Mouse (Mus musculus) forebrain, embryonic 16.5 days (tissue): Measurements from ENCODE around the gene Rnf223. TPM values are rescaled to one million over a fixed set of nuclear protein-coding genes. Genes with fewer than 3 reads are reported as not detected.

Experiments
- ATAC-seq: fragments of 200-750 bp; cut with Nextera tagmentation; 2 replicates; pipeline ENCODE4 v1.8.0; 2017; ENCODE audit warnings: mild to moderate bottlenecking, moderate library complexity
- H3K27ac ChIP-seq: fragments of 300-500 bp; sonication (generic); 2 replicates; pipeline ENCODE4 v1.5.1; 2014; ENCODE audit warnings: low read length, control low read depth
- H3K27me3 ChIP-seq: fragments of 300-500 bp; sonication (generic); replicated peaks from 2 replicates; pipeline ENCODE4 v1.6.1; 2014; ENCODE audit warnings: low read length; ENCODE audit not compliant: control insufficient read depth, insufficient read depth
- H3K36me3 ChIP-seq: fragments of 300-500 bp; sonication (generic); 2 replicates; pipeline ENCODE4 v1.6.1; 2014; ENCODE audit not compliant: control insufficient read depth, insufficient read depth
- H3K4me1 ChIP-seq: fragments of 300-500 bp; sonication (generic); replicated peaks from 2 replicates; pipeline ENCODE4 v1.6.1; 2014; ENCODE audit warnings: low read length; ENCODE audit not compliant: control insufficient read depth, insufficient read depth
- H3K4me2 ChIP-seq: fragments of 300-500 bp; sonication (generic); 2 replicates; pipeline ENCODE4 v1.6.1; 2014; ENCODE audit warnings: mild to moderate bottlenecking, low read length, control low read depth
- H3K4me3 ChIP-seq: fragments of 300-500 bp; sonication (generic); replicated peaks from 2 replicates; pipeline ENCODE4 v1.5.1; 2014; ENCODE audit warnings: mild to moderate bottlenecking, low read length, control low read depth
- H3K9ac ChIP-seq: fragments of 300-500 bp; sonication (generic); replicated peaks from 2 replicates; pipeline ENCODE4 v1.6.1; 2014; ENCODE audit warnings: low read depth, low read length, control low read depth
- H3K9me3 ChIP-seq: fragments of 300-500 bp; sonication (generic); 2 replicates; pipeline ENCODE4 v1.6.1; 2016; ENCODE audit warnings: low read length; ENCODE audit not compliant: control insufficient read depth
- WGBS: fragments of 180-500 bp; shearing (Covaris S2); extraction: QIAGEN DNeasy Blood & Tissue Kit; methylation state at CpG from one replicate; pipeline ENCODE4 v1.1.7; 2014; 5-methylcytosine and 5-hydroxymethylcytosine counted together
- polyA plus RNA-seq: library from polyadenylated mRNA; unstranded; fragments of >200 nt; fragmentation: Nextera tagmentation; extraction: Ambion mirVana; gene quantifications from 2 replicates; pipeline ENCODE4 v1.2.1, GENCODE M21; 2015

Rnf223 gene
- polyA plus RNA-seq: 0.42 and 0.73 TPM in 2 replicates

GRCm38 (mm10) chr4:156130436-156130835 lies at the start of gene Rnf223:
Gene Rnf223 (plus strand): TSS chr4:156130513.
- ATAC-seq: no peak
- Histone ChIP-seq H3K27ac (no peak within 1 kb of the TSS), H3K9me3 (no peaks in the 10 kb centered on the region), H3K36me3 (peaks cover 7% of the 10 kb centered on the region; the same call in 1 of the 2 replicates), H3K4me2 (no peak within 1 kb of the TSS), H3K4me1 (no peaks in the 10 kb centered on the region), H3K9ac (no peak within 1 kb of the TSS), H3K27me3 (no peaks in the 10 kb centered on the region), H3K4me3 (no peak within 1 kb of the TSS)
- 89% methylated on average over 15 of the region's 15 CpGs for WGBS

DNA sequence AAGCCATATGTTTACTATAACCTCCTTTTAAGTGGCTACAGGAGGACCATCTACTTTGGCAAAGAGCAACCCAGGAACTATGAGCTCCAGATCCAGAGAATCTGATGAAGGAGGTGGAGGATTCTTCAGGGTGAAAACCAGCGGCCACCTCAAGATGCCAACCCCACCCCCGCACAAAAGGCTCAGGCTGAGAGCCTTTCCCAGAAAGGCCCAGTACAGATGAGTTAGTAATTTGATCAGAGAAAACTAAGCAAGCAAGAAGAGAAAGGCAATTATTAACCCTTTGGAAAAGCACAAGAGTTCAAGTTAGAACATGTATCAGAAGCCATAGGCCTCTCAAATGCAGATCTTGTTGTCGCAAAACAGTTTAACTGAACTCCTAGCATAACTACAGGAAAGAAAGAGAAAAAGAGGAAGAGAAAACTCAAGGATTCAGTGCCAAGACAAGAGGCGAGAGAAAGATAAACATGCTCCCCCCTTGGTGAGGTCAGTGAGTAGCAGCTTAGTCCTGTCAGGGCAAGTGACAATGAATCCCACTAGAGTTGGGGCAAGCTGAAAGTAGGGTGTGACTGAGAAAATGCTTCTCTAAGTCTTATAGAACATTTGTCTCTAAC lies 47.6 kb upstream of the Rnf223 start:
- ATAC-seq: no peak
- peaks cover 3% of the 10 kb centered on the region for H3K27me3 ChIP-seq
- no peaks in the 10 kb centered on the region for H3K9me3 ChIP-seq
- peaks cover 4% of the 10 kb centered on the region for H3K4me1 ChIP-seq
- H3K27ac ChIP-seq: no peak overlapping the region
- no peaks in the 10 kb centered on the region for H3K36me3 ChIP-seq
- H3K4me2 ChIP-seq: no peak overlapping the region
- no peak overlapping the region for H3K9ac ChIP-seq
- H3K4me3 ChIP-seq: no peak overlapping the region
- WGBS: 66% methylated on average over 4 of the region's 4 CpGs

DNA sequence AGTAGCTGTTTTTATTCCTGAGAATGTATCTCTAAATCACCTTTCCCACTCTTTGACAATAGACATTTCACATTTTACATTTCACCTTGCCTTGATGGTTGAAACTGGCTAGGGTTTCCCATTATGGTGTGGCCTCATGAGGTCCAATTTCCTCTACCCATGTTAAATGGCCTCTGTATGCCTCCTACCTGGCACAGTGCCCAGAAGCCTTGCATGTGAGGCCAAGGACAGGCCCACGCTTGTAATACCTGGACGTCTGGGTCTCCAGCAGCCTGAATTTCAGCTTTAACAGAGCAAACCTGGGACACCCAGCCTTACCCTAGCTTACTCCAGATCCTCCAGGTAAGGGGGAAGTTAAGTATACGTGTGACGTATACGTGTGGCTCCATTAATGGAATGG lies 47.0 kb upstream of the Rnf223 start:
- Histone ChIP-seq H3K9me3 (no peaks in the 10 kb centered on the region), H3K27me3 (no peaks in the 10 kb centered on the region), H3K27ac (no peak overlapping the region), H3K36me3 (no peaks in the 10 kb centered on the region), H3K4me3 (no peak overlapping the region), H3K4me2 (no peak overlapping the region), H3K4me1 (no peaks in the 10 kb centered on the region), H3K9ac (no peak overlapping the region)
- 64% methylated on average over 5 of the region's 5 CpGs for WGBS
- ATAC-seq: no peak

DNA sequence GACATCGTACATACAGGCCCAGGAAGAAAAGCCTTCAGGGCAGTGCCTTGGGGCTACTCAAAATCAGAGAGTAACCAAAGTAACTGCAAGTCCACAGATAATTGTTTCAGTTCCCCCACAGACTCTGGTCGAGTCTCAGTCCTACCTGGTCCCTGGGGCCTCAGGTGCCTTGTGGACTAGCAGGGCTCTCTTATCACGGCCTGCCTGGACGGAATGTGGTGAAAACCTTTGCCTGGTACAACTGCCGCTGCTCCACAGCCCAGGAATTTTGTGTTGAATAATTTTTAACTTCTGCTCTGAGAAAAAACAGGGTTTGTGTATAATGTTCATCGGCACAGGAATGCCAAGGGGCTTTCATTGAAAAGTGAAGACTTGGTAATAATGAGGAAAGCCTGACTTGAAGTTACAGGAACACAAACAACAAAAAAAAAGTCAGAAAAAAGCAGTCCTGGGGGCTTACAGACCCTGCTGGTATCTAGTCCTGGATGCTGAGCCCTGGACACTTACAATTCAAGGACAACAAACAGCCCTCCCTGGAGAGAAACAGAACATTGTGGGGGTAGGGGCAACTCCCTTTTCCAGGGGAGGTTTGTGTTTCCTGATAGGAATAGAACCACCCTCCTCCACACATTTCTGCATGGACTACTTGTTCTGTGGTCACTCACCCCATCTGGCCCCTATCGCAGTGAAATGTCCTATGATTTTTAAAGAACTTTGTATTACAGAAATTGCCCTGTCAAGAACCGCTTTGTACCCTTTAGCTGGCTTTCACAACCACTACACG lies 46.0 kb upstream of the Rnf223 start:
- no peak for ATAC-seq

DNA sequence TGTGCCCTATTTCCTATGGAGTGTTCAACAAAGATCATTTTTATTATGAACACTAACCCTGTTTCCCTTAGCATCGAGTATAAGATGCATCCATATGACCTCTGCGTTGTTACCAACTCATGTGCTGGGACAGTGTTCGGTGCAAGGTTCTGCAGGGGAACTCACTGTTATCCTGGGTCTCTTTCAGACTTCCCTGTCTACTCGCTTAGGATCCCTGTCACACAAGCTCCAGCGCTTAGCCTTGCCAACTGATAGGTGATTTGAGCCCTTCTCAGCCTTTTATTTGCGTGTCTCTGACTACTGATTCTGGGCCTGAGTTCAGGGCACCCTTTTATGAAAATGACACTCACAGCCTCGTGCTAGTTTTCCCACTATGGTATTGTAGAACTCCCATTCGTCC lies 45.1 kb upstream of the Rnf223 start:
- no peaks in the 10 kb centered on the region for H3K4me1 ChIP-seq
- no peak overlapping the region for H3K9ac ChIP-seq
- no peak for ATAC-seq
- no peaks in the 10 kb centered on the region for H3K36me3 ChIP-seq
- no peaks in the 10 kb centered on the region for H3K27me3 ChIP-seq
- H3K9me3 ChIP-seq: no peaks in the 10 kb centered on the region
- no peak overlapping the region for H3K4me2 ChIP-seq
- 86% methylated on average over 8 of the region's 8 CpGs for WGBS
- H3K4me3 ChIP-seq: no peak overlapping the region
- H3K27ac ChIP-seq: no peak overlapping the region

More for the DNA sequence above, 46.0 kb upstream of the Rnf223 start:
- H3K4me2 ChIP-seq: no peak overlapping the region
- H3K27me3 ChIP-seq: no peaks in the 10 kb centered on the region
- no peaks in the 10 kb centered on the region for H3K9me3 ChIP-seq
- H3K27ac ChIP-seq: no peak overlapping the region
- no peak overlapping the region for H3K9ac ChIP-seq
- H3K4me3 ChIP-seq: no peak overlapping the region
- no peaks in the 10 kb centered on the region for H3K4me1 ChIP-seq
- 82% methylated on average over 9 of the region's 9 CpGs for WGBS
- H3K36me3 ChIP-seq: no peaks in the 10 kb centered on the region

DNA sequence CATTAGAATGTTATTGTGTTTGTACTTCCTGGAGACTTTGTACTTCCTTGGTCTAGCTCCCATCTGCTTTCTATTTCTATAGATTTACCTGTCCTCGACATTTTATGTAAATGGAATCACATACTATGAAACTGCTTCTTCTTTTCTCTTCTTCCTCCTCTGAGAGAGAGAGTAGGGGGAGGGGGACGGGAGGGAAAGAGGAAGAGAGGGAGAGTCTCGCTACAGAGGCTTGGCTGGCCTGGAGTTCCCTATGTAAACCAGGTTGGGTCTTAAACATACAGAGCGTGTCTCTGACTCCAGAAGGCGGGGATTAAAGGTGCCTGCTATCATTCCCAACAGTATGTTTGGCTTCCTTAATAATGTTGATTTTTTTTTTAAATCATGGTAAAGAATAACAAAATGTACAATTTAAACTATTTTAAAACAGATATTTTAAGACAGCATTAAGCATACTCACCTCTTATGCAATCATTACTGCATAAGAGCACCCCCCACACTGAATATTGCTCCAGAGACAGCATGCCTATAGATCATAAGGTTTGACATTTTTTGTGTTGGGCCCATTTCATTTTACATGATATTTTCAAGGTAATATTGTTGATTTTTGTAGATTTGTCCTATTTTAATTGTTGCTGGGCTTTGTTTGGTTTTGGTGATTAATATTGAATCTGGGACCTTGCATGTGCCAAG lies 42.8 kb upstream of the Rnf223 start:
- no peak overlapping the region for H3K4me3 ChIP-seq
- no peaks in the 10 kb centered on the region for H3K9me3 ChIP-seq
- no peaks in the 10 kb centered on the region for H3K36me3 ChIP-seq
- no peaks in the 10 kb centered on the region for H3K4me1 ChIP-seq
- H3K27ac ChIP-seq: no peak overlapping the region
- no peak overlapping the region for H3K9ac ChIP-seq
- WGBS: 45% methylated on average over 5 of the region's 5 CpGs
- no peak for ATAC-seq
- no peak overlapping the region for H3K4me2 ChIP-seq
- H3K27me3 ChIP-seq: no peaks in the 10 kb centered on the region

DNA sequence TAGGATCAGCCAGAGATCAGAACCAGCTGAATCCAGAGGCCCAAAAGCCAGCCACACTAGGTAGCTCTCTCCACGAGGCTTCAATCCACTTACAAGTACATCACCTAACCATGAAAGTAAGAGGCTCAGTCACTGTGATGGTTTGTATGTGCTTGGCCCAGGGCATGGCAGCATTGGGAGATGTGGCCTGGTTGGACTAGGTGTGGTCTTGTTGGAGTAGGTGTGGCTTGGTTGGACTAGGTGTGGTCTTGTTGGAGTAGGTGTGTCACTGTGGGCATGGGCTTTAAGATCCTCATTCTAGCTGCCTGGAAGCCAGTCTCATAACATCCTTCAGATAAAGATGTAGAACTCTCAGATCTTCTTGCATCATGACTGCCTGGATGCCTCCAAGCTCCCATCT lies 39.1 kb upstream of the Rnf223 start:
- WGBS: 64% methylated on average over 1 of the region's 1 CpGs
- Histone ChIP-seq H3K9ac (no peak overlapping the region), H3K9me3 (no peaks in the 10 kb centered on the region)

DNA sequence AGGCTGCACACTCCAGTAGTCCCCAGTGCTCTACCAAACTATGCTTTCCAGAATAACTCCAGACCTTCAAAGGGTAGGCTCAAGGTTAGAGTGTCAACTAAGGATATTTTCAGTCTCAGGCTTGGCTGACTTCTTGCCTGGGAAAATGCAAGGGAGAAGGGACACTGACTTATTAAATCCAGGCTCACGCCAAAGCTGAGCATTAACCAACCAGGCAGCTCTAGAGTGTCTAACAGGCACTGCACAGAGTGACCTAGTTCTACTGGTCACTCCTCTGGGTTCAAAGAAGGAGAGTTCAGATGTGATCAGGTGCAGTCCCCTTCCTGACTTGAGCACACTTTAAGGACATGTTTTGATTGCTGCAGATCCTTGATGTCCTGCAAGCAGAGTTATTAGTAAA lies 37.5 kb upstream of the Rnf223 start:
- H3K36me3 ChIP-seq: no peaks in the 10 kb centered on the region
- ATAC-seq: no peak
- no peak overlapping the region for H3K4me2 ChIP-seq
- H3K27me3 ChIP-seq: no peaks in the 10 kb centered on the region
- H3K27ac ChIP-seq: no peak overlapping the region
- WGBS: 94% methylated on average over 1 of the region's 1 CpGs
- H3K9me3 ChIP-seq: no peaks in the 10 kb centered on the region
- H3K4me1 ChIP-seq: no peaks in the 10 kb centered on the region
- H3K4me3 ChIP-seq: no peak overlapping the region
- H3K9ac ChIP-seq: no peak overlapping the region

More for the DNA sequence above, 39.1 kb upstream of the Rnf223 start:
- Histone ChIP-seq H3K36me3 (no peaks in the 10 kb centered on the region), H3K4me3 (no peak overlapping the region), H3K4me1 (no peaks in the 10 kb centered on the region), H3K27ac (no peak overlapping the region), H3K27me3 (no peaks in the 10 kb centered on the region), H3K4me2 (no peak overlapping the region)
- ATAC-seq: no peak

DNA sequence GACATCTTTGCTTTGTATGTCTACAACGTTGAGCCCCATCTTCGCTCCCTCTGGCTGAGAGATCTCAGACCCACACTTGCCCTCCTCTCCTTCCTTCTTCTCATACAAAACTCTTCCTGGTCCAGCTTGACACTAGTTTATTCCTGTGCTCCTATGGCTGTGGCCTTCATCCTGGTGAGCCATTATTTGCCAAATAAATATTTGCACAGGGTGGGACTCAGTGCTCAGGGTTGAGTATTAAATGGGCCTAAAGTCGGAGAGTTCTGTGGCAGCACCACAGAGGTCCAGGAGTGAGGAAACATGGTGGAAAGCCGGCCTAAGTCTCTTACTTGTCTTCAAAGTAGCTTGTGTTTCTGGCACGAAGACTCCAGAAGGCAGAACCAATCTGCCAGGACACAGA lies 36.6 kb upstream of the Rnf223 start:
- no peaks in the 10 kb centered on the region for H3K36me3 ChIP-seq
- 88% methylated on average over 5 of the region's 5 CpGs for WGBS
- no peak overlapping the region for H3K4me2 ChIP-seq
- no peak overlapping the region for H3K27ac ChIP-seq
- no peak overlapping the region for H3K9ac ChIP-seq
- no peaks in the 10 kb centered on the region for H3K9me3 ChIP-seq
- no peaks in the 10 kb centered on the region for H3K27me3 ChIP-seq
- H3K4me3 ChIP-seq: no peak overlapping the region
- no peak for ATAC-seq
- no peaks in the 10 kb centered on the region for H3K4me1 ChIP-seq
